Mouse (Mus musculus) embryo, embryonic 9.5 days (tissue): ENCODE data around the gene Gm49388.
"Not testable (repeated sequence)": the region's sequence is repeated elsewhere in the genome, so short reads cannot be mapped to it uniquely, and the experiment has no call there.

Experiments
- DNase-seq: peaks from one replicate; pipeline ENCODE4 v3.0.0-alpha.2; 2017; ENCODE audit errors: extremely low spot score

Gene Gm49388

DNA sequence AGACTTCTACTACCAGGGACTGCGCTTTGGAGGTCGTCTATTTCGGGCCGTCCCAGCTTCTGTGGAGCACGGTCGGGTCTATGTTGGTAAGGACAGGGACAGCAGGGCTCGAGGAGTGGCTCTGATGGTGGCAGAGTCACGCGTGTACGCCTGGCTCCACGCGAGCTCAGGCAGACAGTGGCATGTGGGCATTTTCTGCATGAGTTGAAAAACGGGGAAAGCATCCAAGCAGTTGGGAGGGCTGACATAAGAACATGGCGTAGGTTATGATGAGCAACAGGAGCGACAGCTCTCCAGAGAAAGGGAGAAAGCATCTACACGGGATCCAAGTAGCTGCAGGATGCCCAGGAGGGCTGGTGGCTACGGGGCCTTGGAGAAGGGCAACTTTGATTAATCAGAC lies 16.9 kb downstream of the Gm49388 start:
- no peak for DNase-seq

GRCm38 (mm10) chr7:127808821-127809220 lies 23.4 kb downstream of the Gm49388 start:
- DNase-seq, result no peak

DNA sequence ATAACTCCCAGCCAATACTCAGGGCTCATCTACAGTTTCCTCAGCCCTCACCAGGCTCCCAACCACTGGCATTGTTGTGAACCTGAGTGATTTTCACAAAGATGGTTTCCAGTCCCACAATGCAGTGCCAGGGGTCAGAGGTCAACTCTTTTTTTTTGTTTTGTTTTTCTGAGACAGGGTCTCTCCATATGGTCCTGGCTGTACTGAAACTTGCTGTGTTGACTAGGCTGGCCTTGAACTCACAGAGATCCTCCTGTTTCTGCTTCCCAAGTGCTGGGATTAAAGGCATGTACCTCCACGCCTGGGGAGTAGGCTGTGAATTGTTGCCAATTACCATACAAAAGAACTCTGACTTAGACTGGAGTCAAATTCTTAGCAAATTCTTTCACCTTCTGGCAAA lies 24.4 kb downstream of the Gm49388 start:
- DNase-seq, result no peak

GRCm38 (mm10) chr7:127810650-127811049 lies 25.2 kb downstream of the Gm49388 start:
- DNase-seq, result no peak

GRCm38 (mm10) chr7:127811240-127811639 lies 25.8 kb downstream of the Gm49388 start:
- DNase-seq, result no peak

DNA sequence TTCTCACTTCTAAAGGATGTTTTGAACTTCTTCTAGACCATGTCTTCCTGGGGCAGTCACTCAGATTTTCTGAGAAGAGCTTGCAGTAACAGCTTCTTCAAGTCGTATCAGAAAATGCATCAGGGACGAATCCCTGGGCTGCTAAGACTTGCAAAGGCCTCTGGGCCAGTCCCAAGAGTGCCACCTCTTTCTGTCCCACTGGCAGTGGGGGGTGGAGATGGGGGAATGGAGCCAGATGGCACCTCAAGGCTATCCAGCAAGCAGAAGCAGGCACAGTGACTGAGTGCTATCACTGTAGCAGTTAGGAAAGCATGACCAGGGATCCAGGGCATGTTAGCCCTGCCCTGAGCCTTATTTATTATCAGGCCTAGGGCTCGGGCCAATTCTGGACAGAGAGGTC lies 26.9 kb downstream of the Gm49388 start:
- DNase-seq, result no peak

DNA sequence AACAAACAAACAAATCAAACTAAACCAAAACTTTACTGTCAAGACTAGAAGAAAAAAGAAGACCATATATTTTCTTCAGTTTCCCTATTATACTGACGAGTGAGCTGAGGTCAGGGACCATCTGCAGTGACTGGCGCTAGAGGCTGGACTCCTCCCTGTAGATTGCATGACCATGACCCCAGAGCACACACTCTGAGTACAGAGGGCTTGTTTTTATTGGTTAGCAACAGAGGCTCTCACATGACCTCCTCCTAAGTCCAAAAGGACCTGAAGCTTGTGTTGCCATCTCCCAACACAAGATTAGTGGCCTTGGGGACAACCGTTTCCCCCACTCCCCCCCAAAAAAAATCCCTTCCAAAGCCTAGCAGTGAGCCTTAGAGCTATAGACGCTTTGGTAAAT lies 28.4 kb downstream of the Gm49388 start:
- no peak for DNase-seq

GRCm38 (mm10) chr7:127814241-127814921 lies 29.0 kb downstream of the Gm49388 start:
- no peak for DNase-seq

- no peak for DNase-seq
Observed at GRCm38 (mm10) chr7:127815116-127815665, 29.8 kb downstream of the Gm49388 start.

- DNase-seq, result no peak
Observed at GRCm38 (mm10) chr7:127815954-127816821, 30.8 kb downstream of the Gm49388 start.

DNA sequence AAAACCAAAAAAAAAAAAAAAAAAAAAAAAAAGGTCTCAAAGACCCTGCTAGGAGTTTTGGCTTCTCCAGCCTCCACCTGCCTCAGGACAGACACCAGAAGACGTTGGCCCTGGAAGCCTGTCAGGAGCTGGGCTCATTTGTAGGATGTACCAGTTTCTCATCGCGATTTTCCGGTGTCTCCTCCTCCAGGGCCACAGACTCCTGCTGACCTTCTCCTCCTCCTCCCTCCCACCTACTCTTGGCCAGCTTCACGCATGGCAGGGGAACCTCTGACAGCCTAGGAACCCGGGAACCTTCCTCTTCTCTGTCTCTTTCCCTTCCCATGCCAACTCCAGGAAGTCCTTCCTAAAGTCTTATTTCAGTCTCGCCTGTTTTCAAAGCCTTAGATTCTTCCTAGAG lies 31.6 kb downstream of the Gm49388 start:
- no peak for DNase-seq

GRCm38 (mm10) chr7:127817776-127818175 lies 32.4 kb downstream of the Gm49388 start:
- DNase-seq, result no peak

DNA sequence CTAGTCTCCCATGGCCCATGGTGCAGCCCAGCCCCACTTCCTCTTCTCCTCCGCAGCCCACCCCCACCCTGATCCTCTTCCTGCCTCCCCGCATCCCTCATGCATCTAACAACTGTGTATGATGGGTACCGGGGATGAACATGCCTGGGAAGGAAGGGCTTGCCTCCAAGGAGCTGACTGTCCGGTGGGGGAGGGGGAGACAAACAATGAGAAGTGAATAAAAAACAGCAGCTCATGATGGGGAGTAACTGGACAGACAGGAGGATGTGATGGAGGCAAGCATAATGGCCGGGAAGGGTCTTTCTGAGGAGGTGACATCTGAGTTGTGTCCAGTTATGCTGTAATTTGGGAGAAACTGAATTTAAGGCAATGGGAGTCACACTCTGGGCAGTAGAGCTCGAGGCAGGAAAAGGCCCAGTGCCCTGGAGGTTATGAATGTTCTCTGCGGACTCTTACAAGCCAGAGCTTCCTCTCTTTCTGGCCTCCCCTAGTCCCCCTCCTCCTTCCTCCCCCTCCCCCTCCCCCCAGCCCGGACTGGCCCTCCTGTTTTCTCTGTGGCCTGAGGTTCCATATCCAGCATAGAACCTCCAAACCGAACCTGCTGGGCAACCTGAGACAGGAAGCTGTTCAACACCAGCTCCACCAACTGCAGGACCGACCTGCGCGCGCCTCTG lies 35.6 kb downstream of the Gm49388 start:
- DNase-seq, result no peak

GRCm38 (mm10) chr7:127822494-127822893 lies 37.1 kb downstream of the Gm49388 start:
- DNase-seq, result no peak

GRCm38 (mm10) chr7:127823236-127824171 lies 38.1 kb downstream of the Gm49388 start:
- peak; percentile 37 for DNase-seq

DNA sequence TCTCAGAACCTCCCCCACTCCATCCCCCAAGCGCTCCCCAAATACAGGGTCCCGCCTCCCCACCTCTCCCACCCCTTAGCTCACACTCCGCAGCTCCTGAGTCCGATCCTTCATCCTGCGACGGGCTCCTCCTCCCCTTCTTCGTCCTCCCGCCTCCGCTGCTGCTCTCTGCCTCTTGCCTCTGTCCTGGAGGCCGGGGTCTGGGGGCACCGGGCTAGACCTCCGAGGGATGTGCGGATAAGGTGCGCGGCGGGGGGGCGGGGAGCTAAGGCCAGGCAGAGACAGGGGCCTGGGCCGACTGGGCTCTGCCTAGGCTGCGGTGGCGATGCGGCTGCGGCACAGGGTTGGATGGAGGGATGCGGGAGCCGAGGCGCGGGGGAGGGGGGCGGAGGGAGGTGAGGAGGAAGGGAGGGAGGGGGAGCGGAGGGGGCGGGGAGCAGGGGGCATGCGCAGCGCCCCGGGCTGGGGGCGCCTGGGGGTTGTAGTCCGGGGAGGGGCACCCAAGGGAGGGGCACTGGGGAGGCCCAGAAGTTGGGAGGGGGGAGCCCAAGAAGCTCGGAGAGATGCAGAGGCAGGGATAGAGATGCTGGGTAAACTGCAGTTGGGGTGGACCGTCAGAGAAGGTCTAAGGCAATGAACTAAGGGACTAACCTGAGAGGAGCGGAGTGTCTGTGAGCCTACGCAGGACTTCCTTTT lies 38.9 kb downstream of the Gm49388 start, which contains the start of the genes Stx4a and Stx1b:
Gene Stx4a, plus strand, starts transcription at position 119 of the 696 bp plus-strand sequence.
Gene Stx1b, minus strand, starts transcription at position 374 of the 696 bp plus-strand sequence.
- peak; percentile 71 for DNase-seq

DNA sequence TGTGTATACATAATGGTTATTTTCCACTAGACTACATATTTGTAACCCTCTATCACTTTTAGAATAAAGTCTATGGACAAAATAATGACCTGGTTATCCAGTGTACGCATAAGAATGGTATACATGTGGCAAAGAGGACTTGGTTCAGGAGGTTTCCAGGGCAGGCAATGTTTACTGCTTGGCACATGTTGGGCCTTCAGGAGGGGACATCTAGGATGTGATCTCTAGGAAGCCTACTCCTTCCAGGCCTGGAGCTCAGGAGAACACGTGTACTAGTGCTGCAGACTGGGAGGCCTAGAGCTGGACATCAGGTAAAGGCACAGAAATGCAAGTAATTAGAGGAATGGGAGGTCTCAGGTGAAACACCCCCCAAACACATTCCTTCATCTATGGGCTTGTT lies 50.1 kb downstream of the Gm49388 start:
- no peak for DNase-seq

DNA sequence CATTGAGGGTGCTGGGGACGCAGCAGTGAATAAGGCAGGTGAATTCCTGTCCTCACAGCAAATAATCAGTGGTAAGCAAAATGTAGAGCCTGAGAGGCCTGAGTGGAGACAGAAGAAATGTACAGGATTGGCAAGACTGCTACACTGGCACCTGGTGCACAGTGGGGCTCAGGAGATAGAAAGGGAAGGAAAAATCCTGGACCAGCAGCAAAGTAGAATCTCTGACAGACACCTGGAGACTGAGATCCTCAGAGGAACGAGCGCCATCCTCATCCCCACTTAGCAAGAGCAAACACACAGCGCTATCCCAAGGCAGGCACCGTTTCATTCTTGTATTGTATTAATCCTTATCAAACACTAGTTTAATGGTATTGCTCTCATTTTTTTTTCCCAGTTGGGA lies 52.1 kb downstream of the Gm49388 start:
- DNase-seq, result no peak

- DNase-seq, result not testable (repeated sequence)
Observed at GRCm38 (mm10) chr7:127837878-127838277, 52.5 kb downstream of the Gm49388 start.

GRCm38 (mm10) chr7:127840031-127840430 lies 54.6 kb downstream of the Gm49388 start:
- not testable (repeated sequence) for DNase-seq
